Mouse (Mus musculus) naive thymus-derived CD4-positive, alpha-beta T cell, adult 5 months (primary cell): Measurements from ENCODE around the gene Cyp2c70. TPM values are rescaled to one million over a fixed set of nuclear protein-coding genes. Genes with fewer than 3 reads are reported as not detected.

ENCODE experiments used
- polyA plus RNA-seq: library from polyadenylated mRNA; unstranded; fragments of 100-300 nt; shearing (Covaris generic); gene quantifications from one replicate; pipeline ENCODE4 v1.2.1, GENCODE M21; 2017

The Cyp2c70 gene
- not detected for polyA plus RNA-seq

GRCm38 (mm10) chr19:40187160-40187559, at the start of gene Cyp2c70:
Gene Cyp2c70, minus strand, starts transcription at chr19:40187333.

Other genes starting within 250 kb of the Cyp2c70 start
- not detected for gene Cyp2c37, start 194.9 kb downstream of the Cyp2c70 start, polyA plus RNA-seq
- not detected for gene Cyp2c54, start 113.5 kb downstream of the Cyp2c70 start, polyA plus RNA-seq
- not detected for gene Cyp2c50, start 97.6 kb downstream of the Cyp2c70 start, polyA plus RNA-seq
- gene Pdlim1, start 84.5 kb upstream of the Cyp2c70 start, polyA plus RNA-seq = 435 TPM